Comparison of ENCODE assay signal across 10 mouse cellular contexts in the genomic region with DNA sequence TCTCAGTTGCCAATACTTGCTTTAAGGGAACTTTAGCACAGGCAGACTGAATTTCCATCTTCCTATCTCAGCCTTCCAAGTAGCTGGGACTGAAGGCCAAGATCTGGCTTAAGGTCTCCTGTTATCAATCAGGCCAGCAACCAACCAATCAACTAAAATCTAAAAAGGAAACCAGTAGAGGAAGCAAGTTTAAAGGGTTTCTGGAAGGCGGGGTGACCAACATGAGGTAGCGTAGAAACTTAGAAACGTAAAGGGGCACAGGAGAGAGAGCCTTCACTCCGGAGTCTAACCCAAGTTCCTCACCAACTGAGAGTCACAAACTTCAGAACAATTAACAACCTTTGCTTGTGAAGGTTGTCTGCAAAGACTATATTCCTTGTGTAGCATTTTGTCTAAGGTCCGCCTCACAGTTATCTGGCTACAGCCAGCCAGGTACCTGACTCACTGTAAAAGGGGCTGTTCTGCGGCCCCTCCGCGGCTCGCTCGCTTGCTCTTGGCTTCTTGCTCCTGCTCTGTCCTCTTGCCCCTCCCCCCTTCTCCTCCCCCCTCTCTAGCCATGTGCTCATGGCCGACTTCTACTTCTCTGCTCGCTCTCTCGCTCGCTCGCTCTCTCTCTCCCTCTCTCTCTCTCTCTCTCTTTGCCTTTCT. TPM values are rescaled to one million over a fixed set of nuclear protein-coding genes. Genes with fewer than 3 reads are reported as not detected.
DNase-seq lines count a peak whose midpoint lies in the region; ATAC-seq and TF ChIP-seq lines count a peak whose summit lies in the region.
"Had no signal": no experiment of that assay in that cellular context is flagged by ENCODE, and none has a peak within 500 bp of the region (broad histone marks: within the 10 kb centered on the region; RNA-seq: fewer than 3 reads in every experiment).

No protein-coding gene starts in this region.

- ATAC-seq in heart, embryonic 12.5 days (ENCODE audit: insufficient number of reproducible peaks, low FRiP score), result no peak
- ATAC-seq in limb, embryonic 14.5 days (ENCODE audit: low FRiP score, low read depth), result no peak

- H3K4me1 ChIP-seq in heart, embryonic 12.5 days (replicated peaks), result peaks cover 55% of the 10 kb centered on the region
- H3K4me1 ChIP-seq in limb, embryonic 14.5 days (ENCODE audit: control insufficient read depth, insufficient read depth, low read length), result peaks cover 11% of the 10 kb centered on the region; the same call in 1 of the 2 replicates

- no peak for TF ChIP-seq POLR2A in limb, embryonic 14.5 days (IDR thresholded peaks at IDR 0.05; ENCODE audit: borderline replicate concordance, extremely low read depth, insufficient read depth, insufficient read length)

- H3K27ac ChIP-seq in heart, embryonic 12.5 days (ENCODE audit: poor library complexity, severe bottlenecking), result no peak overlapping the region
- no peak overlapping the region for H3K27ac ChIP-seq in limb, embryonic 14.5 days (replicated peaks; ENCODE audit: low read depth, low read length)
- H3K27ac ChIP-seq: kidney, postnatal 0 days had no signal

- no peaks in the 10 kb centered on the region for H3K27me3 ChIP-seq in heart, embryonic 12.5 days (replicated peaks)
- no peaks in the 10 kb centered on the region for H3K27me3 ChIP-seq in limb, embryonic 14.5 days (ENCODE audit: control insufficient read depth, insufficient read depth, low read length)

- H3K4me2 ChIP-seq in heart, embryonic 12.5 days, result peak overlapping the region; percentile 47
- no peak overlapping the region for H3K4me2 ChIP-seq in limb, embryonic 14.5 days (replicated peaks; ENCODE audit: low read depth, low read length, severe bottlenecking)

- H3K9me3 ChIP-seq in heart, embryonic 12.5 days (replicated peaks), result no peaks in the 10 kb centered on the region
- no peaks in the 10 kb centered on the region for H3K9me3 ChIP-seq in limb, embryonic 14.5 days (ENCODE audit: control insufficient read depth, low read length)

- H3K36me3 ChIP-seq in heart, embryonic 12.5 days, result peaks cover 10% of the 10 kb centered on the region
- H3K36me3 ChIP-seq in limb, embryonic 14.5 days (ENCODE audit: control insufficient read depth, insufficient read depth, low read length), result peaks cover 11% of the 10 kb centered on the region

- H3K9ac ChIP-seq in heart, embryonic 12.5 days, result peak overlapping the region; percentile 32; the same call in 1 of the 2 replicates
- H3K9ac ChIP-seq in limb, embryonic 14.5 days (ENCODE audit: low read depth, low read length, severe bottlenecking), result peak overlapping the region; percentile 34; the same call in 1 of the 2 replicates

- WGBS in heart, embryonic 12.5 days, result 25% methylated on average over 15 of the region's 15 CpGs
- WGBS in limb, embryonic 14.5 days, result 34% methylated on average over 15 of the region's 15 CpGs

- DNase-seq in heart, postnatal 4 days, result no peak
- DNase-seq in thymus, postnatal 4 days, result peak; percentile 29
- no peak for DNase-seq in thymus, postnatal 25 days
- DNase-seq in limb, embryonic 14.5 days (ENCODE audit: low spot score), result no peak
- no peak for DNase-seq in adrenal gland, adult (ENCODE audit: inconsistent age in 2 of 2, low spot score in 1 of 2)
- no peak for DNase-seq in cerebellum, postnatal 4 days (ENCODE audit: low spot score in 2 of 2)
- DNase-seq in frontal cortex, postnatal 25 days (ENCODE audit: low spot score in 2 of 2), result no peak
- DNase-seq: lung, postnatal 14 days had no signal

- peak overlapping the region; percentile 12; the same call in 1 of the 2 replicates for H3K4me3 ChIP-seq in heart, embryonic 12.5 days
- H3K4me3 ChIP-seq in limb, embryonic 14.5 days (replicated peaks; ENCODE audit: low read length), result no peak overlapping the region

RNA-seq across cellular contexts. Expression of gene Hsp90aa1, which starts 3.9 kb away (rescaled TPM):
- polyA plus RNA-seq in heart, embryonic 12.5 days (2016; fragmentation: Nextera tagmentation; extraction: Ambion mirVana), result 648 and 662 TPM in 2 replicates
- 100 to 1,000 TPM; 275 to 295 TPM for total RNA-seq in heart, postnatal 4 days (2021)
- 164 and 169 TPM in 2 replicates for polyA plus RNA-seq in limb, embryonic 14.5 days (2012; rRNA removed)
- 633 and 664 TPM in 2 replicates for polyA plus RNA-seq in limb, embryonic 14.5 days (2014; fragmentation: Nextera tagmentation; extraction: Ambion mirVana)

RNA-seq across cellular contexts. Expression of gene 1700001K19Rik, which starts 16.2 kb away (rescaled TPM):
- not detected in 2 replicates for polyA plus RNA-seq in heart, embryonic 12.5 days (2016; fragmentation: Nextera tagmentation; extraction: Ambion mirVana)
- not detected for total RNA-seq in heart, postnatal 4 days (2021)
- polyA plus RNA-seq in limb, embryonic 14.5 days (2012; rRNA removed), result not detected in 2 replicates
- 0.19 and 0.50 TPM in 2 replicates for polyA plus RNA-seq in limb, embryonic 14.5 days (2014; fragmentation: Nextera tagmentation; extraction: Ambion mirVana)
- polyA plus RNA-seq: kidney, postnatal 0 days had no signal

RNA-seq across cellular contexts. Expression of gene Wdr20, which starts 39.1 kb away (rescaled TPM):
- polyA plus RNA-seq in heart, embryonic 12.5 days (2016; fragmentation: Nextera tagmentation; extraction: Ambion mirVana), result 16.4 and 16.8 TPM in 2 replicates
- total RNA-seq in heart, postnatal 4 days (2021), result 10 to 100 TPM; 33.7 to 35.2 TPM
- 27.9 and 30.9 TPM in 2 replicates for polyA plus RNA-seq in limb, embryonic 14.5 days (2012; rRNA removed)
- 20.4 and 25.9 TPM in 2 replicates for polyA plus RNA-seq in limb, embryonic 14.5 days (2014; fragmentation: Nextera tagmentation; extraction: Ambion mirVana)
